Mouse (Mus musculus): ENCODE measurements at regions not wholly inside any gene's neighbourhood (a gene's known extent, or its start where the extent isn't known, plus 50 kb on each side); places are given as distances from the start of the nearest gene placed in this dataset.

- DNase-seq (ENCODE audit: low read depth, low spot score) = no peak
Observed at GRCm38 (mm10) chr6:58752496-58752895, 78.8 kb upstream of the Herc3 start.

DNA sequence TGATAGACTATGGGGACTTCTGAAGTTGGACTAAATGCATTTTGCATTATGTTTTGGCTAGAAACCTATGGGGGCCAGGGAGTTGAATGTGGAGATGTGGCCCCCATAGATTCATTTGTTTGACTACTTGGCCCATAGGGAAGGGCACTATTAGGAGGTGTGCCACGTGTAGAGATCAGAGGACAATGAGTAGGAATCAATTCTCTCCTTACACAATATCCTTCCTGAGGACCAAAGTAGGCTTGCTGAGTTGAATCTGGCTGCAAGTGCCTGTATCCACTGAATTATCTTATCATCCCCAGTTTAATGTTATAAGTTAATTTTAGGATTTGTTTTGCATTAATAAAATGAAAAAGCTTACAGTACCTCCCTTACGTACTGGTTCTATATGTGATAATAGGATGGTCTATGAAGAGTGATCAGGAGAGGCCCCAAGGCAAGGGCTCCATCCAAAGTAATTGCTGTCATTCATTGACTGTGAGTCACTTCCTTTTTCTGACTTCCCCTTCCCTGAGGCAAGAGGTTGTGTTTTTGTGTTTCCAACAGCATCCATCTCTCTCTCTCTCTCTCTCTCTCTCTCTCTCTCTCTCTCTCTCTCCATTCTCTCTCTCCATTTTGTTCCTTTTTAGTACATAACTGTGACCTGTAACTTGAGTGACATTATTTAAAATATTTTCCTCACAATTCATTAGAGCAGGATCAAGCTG lies 74.8 kb upstream of the Herc3 start:
- DNase-seq (ENCODE audit: low read depth, low spot score) = peak; percentile 73

- DNase-seq (ENCODE audit: low read depth, low spot score) = no peak
Observed at GRCm38 (mm10) chr6:58757339-58757738, 73.9 kb upstream of the Herc3 start.

DNA sequence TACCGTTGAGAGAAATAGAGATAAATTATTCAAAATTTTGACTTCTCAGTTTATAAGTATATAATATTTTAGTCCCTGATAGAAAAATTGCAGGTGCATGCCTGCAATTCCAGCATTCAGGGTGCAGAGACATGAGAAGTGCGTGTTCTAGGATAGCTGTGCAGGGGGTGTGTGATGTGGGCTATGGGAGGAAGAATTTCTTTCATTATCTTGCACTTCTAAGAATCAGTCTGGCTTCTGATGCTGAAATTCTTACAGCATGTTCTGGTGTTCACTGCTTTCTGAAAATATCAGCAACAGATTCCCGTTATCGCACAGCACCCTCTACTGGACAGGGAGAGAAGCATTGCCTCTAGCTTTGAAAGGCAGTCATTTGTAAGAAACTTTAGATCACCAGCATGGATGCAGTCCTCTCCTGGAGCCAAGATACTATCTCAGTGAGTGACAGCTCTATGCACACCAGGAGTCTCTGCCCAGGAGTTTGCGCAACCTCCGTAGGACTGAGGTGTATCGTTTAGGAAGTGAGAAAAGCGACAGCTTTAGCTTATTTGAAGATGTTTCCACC lies 60.5 kb upstream of the Herc3 start:
- peak; percentile 93 for DNase-seq (ENCODE audit: low read depth, low spot score)

GRCm38 (mm10) chr6:58772014-58772413 lies 59.3 kb upstream of the Herc3 start:
- peak; percentile 80 for DNase-seq (ENCODE audit: low read depth, low spot score)

Measured in 3T3-L1 (cell line).